Mouse (Mus musculus): ENCODE measurements around the gene Serpina16.

DNA sequence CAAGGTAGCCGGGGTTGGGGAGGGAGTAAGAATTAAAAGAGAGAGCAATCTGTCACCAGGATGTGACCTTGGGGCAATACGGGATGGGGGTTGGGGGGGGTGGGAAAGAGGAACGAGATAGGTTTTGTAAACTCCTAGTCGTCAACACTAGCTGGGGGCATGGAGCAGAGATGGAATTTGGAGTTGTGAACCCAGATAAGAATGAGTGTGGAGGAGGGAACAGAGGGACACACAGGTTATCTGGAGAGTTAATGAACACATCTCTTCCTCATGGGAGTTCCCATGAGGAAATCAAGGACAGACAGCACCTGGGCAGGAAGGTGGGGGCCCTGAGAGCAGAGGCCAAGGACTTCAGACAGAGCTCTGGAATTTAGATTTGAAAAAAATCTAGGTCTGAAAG is 30.2 kb upstream of the Serpina16 start:
- TF ChIP-seq CTCF (IDR thresholded peaks at IDR 0.05; ENCODE audit: low read depth, low read length) (no peak), TAL1 (conservative IDR thresholded peaks at IDR 0.05; ENCODE audit: low read depth, low read length) (no peak), GATA1 (IDR thresholded peaks at IDR 0.05; ENCODE audit: borderline replicate concordance, low read length) (no peak), POLR2AphosphoS5 (IDR thresholded peaks at IDR 0.05; ENCODE audit: insufficient replicate concordance, low read depth, low read length) (no peak), GATA2 (IDR thresholded peaks at IDR 0.05; ENCODE audit: borderline replicate concordance, low read depth, low read length) (no peak)

Measured in G1E (cell line).